Mouse (Mus musculus): ENCODE measurements around the gene Dclk3. TPM values are rescaled to one million over a fixed set of nuclear protein-coding genes. Genes with fewer than 3 reads are reported as not detected.

Dclk3 gene
- polyA plus RNA-seq, 1 experiment: not detected

DNA sequence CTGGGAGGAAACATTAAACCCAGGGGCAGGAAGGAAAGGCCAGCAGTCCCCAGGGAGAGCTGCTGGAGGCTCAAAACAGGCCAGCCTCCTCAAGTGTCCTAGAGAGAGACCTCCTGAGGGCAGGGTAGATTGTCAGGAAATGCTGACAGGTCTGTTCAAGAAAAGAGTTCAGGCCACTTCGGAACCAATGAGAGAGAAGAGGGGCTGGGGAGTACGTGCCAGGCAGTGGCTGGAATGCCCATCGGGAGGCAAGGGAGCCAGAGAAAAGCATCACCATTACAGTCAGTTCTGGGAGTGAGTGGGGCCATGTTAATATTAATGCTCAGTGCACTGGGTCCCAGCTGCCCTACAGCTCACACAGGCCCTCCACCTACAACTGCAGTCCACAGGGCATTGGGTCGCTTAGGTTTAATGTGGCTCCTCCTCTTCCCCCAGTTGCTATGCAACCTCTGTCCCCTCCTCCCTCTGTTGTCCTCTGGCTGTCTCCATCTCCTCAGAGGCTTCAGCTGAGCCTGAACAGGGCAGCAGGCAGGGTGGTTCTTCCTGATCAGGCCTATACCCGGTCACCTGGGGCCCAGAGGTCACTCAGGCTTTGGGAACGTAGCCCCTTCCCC, 21.4 kb downstream of the Dclk3 start:
- WGBS: 71% methylated on average over 6 of the region's 6 CpGs

DNA sequence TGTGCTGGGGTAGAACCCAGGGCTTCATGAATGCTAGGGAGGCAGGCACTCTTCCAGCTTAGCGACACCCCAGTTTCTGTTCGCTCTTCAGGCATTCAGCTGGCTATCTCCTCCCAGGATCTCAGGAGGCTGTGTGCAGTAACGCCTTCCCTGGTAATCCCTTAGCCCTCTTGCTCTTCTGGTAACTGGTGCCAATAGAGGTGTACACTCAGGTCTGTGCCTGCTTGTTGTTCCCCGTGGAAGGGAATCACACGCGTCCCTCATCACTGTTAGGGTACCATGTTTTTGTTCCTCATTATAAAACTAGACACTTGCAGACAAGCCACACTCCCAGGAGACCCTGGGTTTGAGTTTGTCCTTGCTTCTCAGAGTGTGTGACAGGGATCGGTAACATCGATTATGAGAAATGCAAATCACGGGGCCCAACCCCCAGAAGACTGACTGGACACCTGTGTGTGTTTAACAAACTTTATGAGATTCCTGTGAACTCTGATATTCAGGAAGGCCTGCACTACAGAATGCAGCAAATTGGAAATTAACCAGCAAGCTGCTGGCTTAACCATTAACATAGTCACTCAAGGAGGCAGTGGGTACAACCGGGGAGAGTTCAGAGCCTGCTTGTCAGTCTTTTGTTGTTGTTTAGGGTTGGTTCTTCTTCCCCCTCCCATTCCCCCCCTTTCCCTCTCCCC, 22.7 kb downstream of the Dclk3 start:
- no peak overlapping the region for H3K27ac ChIP-seq (ENCODE audit: control insufficient read depth, insufficient read depth, low read depth, low read length, poor library complexity)
- no peaks in the 10 kb centered on the region for H3K4me1 ChIP-seq (ENCODE audit: control insufficient read depth, insufficient read depth, low read length)
- TF ChIP-seq POLR2A (IDR thresholded peaks at IDR 0.05; ENCODE audit: borderline replicate concordance, control insufficient read depth, low read depth, low read length) (no peak), CTCF (IDR thresholded peaks at IDR 0.05; ENCODE audit: control insufficient read depth, insufficient read depth, low read length) (no peak)
- 83% methylated on average over 10 of the region's 10 CpGs for WGBS
- no peak overlapping the region for H3K4me3 ChIP-seq (replicated peaks; ENCODE audit: control insufficient read depth, low read depth, low read length)

More for the DNA sequence above, 21.4 kb downstream of the Dclk3 start:
- no peak overlapping the region for H3K27ac ChIP-seq (ENCODE audit: control insufficient read depth, insufficient read depth, low read depth, low read length, poor library complexity)
- TF ChIP-seq POLR2A (IDR thresholded peaks at IDR 0.05; ENCODE audit: borderline replicate concordance, control insufficient read depth, low read depth, low read length) (no peak), CTCF (IDR thresholded peaks at IDR 0.05; ENCODE audit: control insufficient read depth, insufficient read depth, low read length) (no peak)
- no peaks in the 10 kb centered on the region for H3K4me1 ChIP-seq (ENCODE audit: control insufficient read depth, insufficient read depth, low read length)
- no peak overlapping the region for H3K4me3 ChIP-seq (replicated peaks; ENCODE audit: control insufficient read depth, low read depth, low read length)

DNA sequence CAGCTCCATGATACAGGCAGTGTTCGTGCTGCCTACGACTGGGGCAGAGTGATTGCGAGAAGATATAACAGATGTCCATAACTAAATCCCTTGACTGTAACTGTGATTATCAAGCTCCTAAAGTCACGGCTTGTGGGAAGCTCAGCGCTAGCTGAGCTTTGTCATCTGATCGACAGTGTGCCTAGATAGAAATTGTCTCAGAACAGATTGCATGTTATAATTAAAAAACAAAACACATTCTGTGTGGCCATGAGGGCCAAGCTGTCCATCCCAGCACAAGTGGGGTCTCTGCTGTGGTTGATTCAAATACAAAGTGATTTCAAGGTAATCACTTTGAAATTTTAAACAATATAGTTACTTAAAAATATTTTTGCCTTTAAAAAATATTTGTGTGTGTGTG, 26.8 kb downstream of the Dclk3 start:
- WGBS: 90% methylated on average over 6 of the region's 6 CpGs
- TF ChIP-seq CTCF (IDR thresholded peaks at IDR 0.05; ENCODE audit: control insufficient read depth, insufficient read depth, low read length) (no peak), POLR2A (IDR thresholded peaks at IDR 0.05; ENCODE audit: borderline replicate concordance, control insufficient read depth, low read depth, low read length) (no peak)
- Histone ChIP-seq H3K4me1 (ENCODE audit: control insufficient read depth, insufficient read depth, low read length) (no peaks in the 10 kb centered on the region), H3K27ac (ENCODE audit: control insufficient read depth, insufficient read depth, low read depth, low read length, poor library complexity) (no peak overlapping the region), H3K4me3 (replicated peaks; ENCODE audit: control insufficient read depth, low read depth, low read length) (no peak overlapping the region)

DNA sequence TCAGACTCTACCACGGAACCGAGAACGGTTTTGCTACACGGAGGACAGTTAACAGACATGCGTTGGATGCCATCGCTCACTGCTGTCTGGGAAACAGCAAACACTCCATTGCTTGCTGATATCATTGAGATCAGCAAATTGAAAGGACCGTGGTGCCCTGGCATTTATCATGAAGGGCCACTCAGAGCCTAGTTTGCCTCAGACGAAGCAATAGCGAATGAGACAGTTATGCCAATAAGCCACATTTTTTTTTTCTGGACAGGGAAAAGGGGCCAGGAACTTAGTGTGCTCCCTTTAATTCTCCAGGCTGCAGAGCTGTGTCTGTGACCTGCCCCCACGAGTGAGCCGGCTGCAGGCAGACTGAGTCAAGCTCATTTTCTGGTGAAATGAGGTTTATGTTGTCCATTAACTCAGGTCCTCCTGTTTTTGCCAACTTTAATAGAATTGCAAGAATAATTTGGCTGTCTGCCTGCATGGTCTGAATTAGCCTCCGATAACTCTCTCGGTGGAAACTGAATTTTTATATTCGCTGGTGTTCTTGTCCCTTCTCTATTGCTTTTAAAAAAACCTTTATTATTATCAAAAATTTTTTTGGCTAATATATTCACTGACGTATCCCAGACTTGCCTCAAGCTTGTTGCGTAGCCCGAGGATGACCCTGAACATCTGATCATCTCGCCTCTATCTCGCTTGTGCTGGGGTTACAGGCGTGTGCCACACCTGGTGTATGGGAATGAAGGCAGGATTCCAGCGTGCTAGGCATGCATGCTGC, 35.0 kb downstream of the Dclk3 start:
- no peak overlapping the region for H3K27ac ChIP-seq (ENCODE audit: control insufficient read depth, insufficient read depth, low read depth, low read length, poor library complexity)
- WGBS: 83% methylated on average over 21 of the region's 21 CpGs
- no peaks in the 10 kb centered on the region for H3K4me1 ChIP-seq (ENCODE audit: control insufficient read depth, insufficient read depth, low read length)
- no peak overlapping the region for H3K4me3 ChIP-seq (replicated peaks; ENCODE audit: control insufficient read depth, low read depth, low read length)
- TF ChIP-seq CTCF (IDR thresholded peaks at IDR 0.05; ENCODE audit: control insufficient read depth, insufficient read depth, low read length): no peak
- no peak for TF ChIP-seq POLR2A (IDR thresholded peaks at IDR 0.05; ENCODE audit: borderline replicate concordance, control insufficient read depth, low read depth, low read length)

DNA sequence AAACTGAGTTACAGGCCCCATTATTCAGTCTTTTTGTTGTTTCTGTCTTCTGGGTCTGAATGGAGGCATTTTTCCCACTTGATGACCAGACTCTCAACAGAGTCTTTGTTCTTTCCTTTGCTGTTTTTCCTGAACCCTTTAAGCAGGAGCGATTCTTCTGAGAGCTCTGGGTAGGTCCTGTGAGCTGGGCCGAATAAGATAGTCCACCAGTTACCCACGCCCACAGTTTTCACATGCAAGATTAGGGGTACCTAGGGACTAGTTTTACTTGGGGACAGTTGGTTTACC, 35.5 kb downstream of the Dclk3 start:
- WGBS: 70% methylated on average over 3 of the region's 3 CpGs
- no peak for TF ChIP-seq CTCF (IDR thresholded peaks at IDR 0.05; ENCODE audit: control insufficient read depth, insufficient read depth, low read length)
- no peak for TF ChIP-seq POLR2A (IDR thresholded peaks at IDR 0.05; ENCODE audit: borderline replicate concordance, control insufficient read depth, low read depth, low read length)
- Histone ChIP-seq H3K27ac (ENCODE audit: control insufficient read depth, insufficient read depth, low read depth, low read length, poor library complexity) (no peak overlapping the region), H3K4me1 (ENCODE audit: control insufficient read depth, insufficient read depth, low read length) (no peaks in the 10 kb centered on the region), H3K4me3 (replicated peaks; ENCODE audit: control insufficient read depth, low read depth, low read length) (no peak overlapping the region)

DNA sequence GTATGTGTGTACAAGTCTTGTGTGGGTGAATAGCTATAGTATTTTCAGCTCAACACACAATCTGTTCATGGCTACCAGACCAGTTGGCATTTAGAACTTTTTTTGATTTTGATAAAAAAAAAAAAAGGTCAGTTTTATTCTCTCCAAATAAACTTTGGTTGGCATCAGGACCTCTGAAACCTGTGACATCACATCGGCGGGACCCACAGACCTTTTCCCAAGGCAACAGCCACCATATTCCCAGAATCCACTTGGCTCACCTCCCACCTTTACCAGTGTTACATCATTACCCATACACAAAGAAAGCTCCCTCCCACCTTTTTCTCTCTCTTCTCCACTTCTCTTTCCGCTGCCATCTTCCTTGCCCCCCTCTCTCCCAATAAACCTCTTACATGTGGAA, 36.4 kb downstream of the Dclk3 start:
- H3K27ac ChIP-seq (ENCODE audit: control insufficient read depth, insufficient read depth, low read depth, low read length, poor library complexity): no peak overlapping the region
- H3K4me1 ChIP-seq (ENCODE audit: control insufficient read depth, insufficient read depth, low read length): no peaks in the 10 kb centered on the region
- H3K4me3 ChIP-seq (replicated peaks; ENCODE audit: control insufficient read depth, low read depth, low read length): no peak overlapping the region
- WGBS: 83% methylated on average over 3 of the region's 3 CpGs
- TF ChIP-seq CTCF (IDR thresholded peaks at IDR 0.05; ENCODE audit: control insufficient read depth, insufficient read depth, low read length): no peak
- no peak for TF ChIP-seq POLR2A (IDR thresholded peaks at IDR 0.05; ENCODE audit: borderline replicate concordance, control insufficient read depth, low read depth, low read length)

DNA sequence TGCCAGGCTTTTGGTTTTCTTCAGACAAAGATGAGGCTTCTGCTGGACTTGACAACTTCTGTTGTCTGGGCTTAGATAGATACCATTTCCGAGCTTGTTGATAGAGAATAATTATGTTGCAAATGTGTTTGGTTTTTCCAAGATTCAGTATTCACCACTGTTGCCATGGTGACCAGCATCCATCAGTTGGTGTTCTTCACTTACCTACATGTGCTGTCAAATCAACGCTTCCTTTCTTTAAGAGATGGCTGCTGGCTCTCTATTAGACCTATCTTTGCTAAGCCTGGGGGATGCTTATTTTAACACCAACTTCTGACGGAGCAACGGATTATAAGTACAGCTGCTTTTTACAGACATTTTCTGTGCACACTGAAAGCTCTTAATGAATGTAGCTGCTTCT, 37.1 kb downstream of the Dclk3 start:
- Histone ChIP-seq H3K4me3 (replicated peaks; ENCODE audit: control insufficient read depth, low read depth, low read length) (no peak overlapping the region), H3K27ac (ENCODE audit: control insufficient read depth, insufficient read depth, low read depth, low read length, poor library complexity) (no peak overlapping the region), H3K4me1 (ENCODE audit: control insufficient read depth, insufficient read depth, low read length) (no peaks in the 10 kb centered on the region)
- TF ChIP-seq CTCF (IDR thresholded peaks at IDR 0.05; ENCODE audit: control insufficient read depth, insufficient read depth, low read length) (no peak), POLR2A (IDR thresholded peaks at IDR 0.05; ENCODE audit: borderline replicate concordance, control insufficient read depth, low read depth, low read length) (no peak)
- WGBS: 80% methylated on average over 4 of the region's 4 CpGs

DNA sequence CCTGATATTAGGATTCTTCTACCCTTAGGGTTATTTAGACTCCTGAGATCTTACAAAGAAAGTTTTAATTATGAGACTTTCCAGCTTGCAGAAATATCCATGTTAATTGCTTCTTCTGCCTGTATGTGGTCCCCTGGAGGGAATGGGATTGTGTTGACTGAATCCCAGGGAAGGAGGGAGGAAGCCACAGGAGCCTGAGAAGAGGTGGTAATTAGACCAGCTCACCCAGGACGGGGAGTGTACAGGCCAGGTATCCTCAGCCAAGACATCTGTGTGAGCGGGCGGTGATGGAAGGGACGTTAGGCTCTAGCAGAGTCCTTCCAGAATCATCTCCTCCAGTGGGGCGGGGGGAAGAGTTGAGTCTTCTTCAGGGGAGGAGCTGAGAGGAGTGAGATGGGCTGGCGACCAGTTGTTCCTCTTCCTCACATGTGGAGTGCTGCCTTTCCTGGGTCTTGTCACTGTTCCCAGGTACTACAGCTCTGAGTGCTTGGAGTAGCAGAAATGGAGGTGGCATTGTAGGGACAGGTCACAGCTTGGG, 37.7 kb downstream of the Dclk3 start:
- Histone ChIP-seq H3K27ac (ENCODE audit: control insufficient read depth, insufficient read depth, low read depth, low read length, poor library complexity) (no peak overlapping the region), H3K4me3 (replicated peaks; ENCODE audit: control insufficient read depth, low read depth, low read length) (no peak overlapping the region), H3K4me1 (ENCODE audit: control insufficient read depth, insufficient read depth, low read length) (no peaks in the 10 kb centered on the region)
- WGBS: 80% methylated on average over 6 of the region's 6 CpGs
- TF ChIP-seq POLR2A (IDR thresholded peaks at IDR 0.05; ENCODE audit: borderline replicate concordance, control insufficient read depth, low read depth, low read length) (no peak), CTCF (IDR thresholded peaks at IDR 0.05; ENCODE audit: control insufficient read depth, insufficient read depth, low read length) (no peak)
